Mouse (Mus musculus) liver, adult 2 months (tissue): ENCODE data around the gene Zdhhc3.

ENCODE experiments used
- CTCF ChIP-seq: fragments of 200-500 bp; IDR thresholded peaks from 2 replicates; pipeline ENCODE4 v1.5.1; 2011; ENCODE audit warnings: low read depth, low read length, control low read depth
- POLR2A ChIP-seq: fragments of 200-500 bp; IDR thresholded peaks from 2 replicates; pipeline ENCODE4 v1.6.1; 2011; ENCODE audit warnings: low read length, control low read depth; ENCODE audit not compliant: insufficient read depth; ENCODE audit errors: extremely low read depth

GRCm38 (mm10) chr9:123157699-123158098 lies 44.7 kb upstream of the Zdhhc3 start:
- no peak for TF ChIP-seq CTCF
- TF ChIP-seq POLR2A: no peak
